Mouse (Mus musculus) limb, embryonic 11.5 days (tissue): ENCODE results near the gene Gpnmb. TPM values are rescaled to one million over a fixed set of nuclear protein-coding genes. Genes with fewer than 3 reads are reported as not detected.

Experiments used
- ATAC-seq: fragments of 200-750 bp; cut with Nextera tagmentation; 2 replicates; pipeline ENCODE4 v1.8.0; 2017; ENCODE audit warnings: low read depth; ENCODE audit not compliant: insufficient number of reproducible peaks, low FRiP score, low TSS enrichment
- DNase-seq: peaks from one replicate; pipeline ENCODE4 v3.0.0-alpha.2; 2015; ENCODE audit warnings: low spot score
- H3K27ac ChIP-seq: fragments of 300-500 bp; sonication (generic); replicated peaks from 2 replicates; pipeline ENCODE4 v1.5.1; 2014; ENCODE audit warnings: low read depth, mild to moderate bottlenecking, low read length
- H3K27me3 ChIP-seq: fragments of 300-500 bp; sonication (generic); 2 replicates; pipeline ENCODE4 v1.6.1; 2014; ENCODE audit warnings: mild to moderate bottlenecking, low read length, mixed read lengths; ENCODE audit not compliant: control insufficient read depth, insufficient read depth
- H3K36me3 ChIP-seq: fragments of 300-500 bp; sonication (generic); 2 replicates; pipeline ENCODE4 v1.6.1; 2014; ENCODE audit warnings: mild to moderate bottlenecking, low read length, moderate library complexity, mixed read lengths; ENCODE audit not compliant: control insufficient read depth, insufficient read depth
- H3K4me1 ChIP-seq: fragments of 300-500 bp; sonication (generic); 2 replicates; pipeline ENCODE4 v1.6.1; 2014; ENCODE audit warnings: low read length, mixed read lengths; ENCODE audit not compliant: control insufficient read depth, insufficient read depth
- H3K4me2 ChIP-seq: fragments of 300-500 bp; sonication (generic); 2 replicates; pipeline ENCODE4 v1.6.1; 2014; ENCODE audit warnings: low read depth, mild to moderate bottlenecking, moderate library complexity; ENCODE audit not compliant: severe bottlenecking
- H3K4me3 ChIP-seq: fragments of 300-500 bp; sonication (generic); 2 replicates; pipeline ENCODE4 v1.5.1; 2014; ENCODE audit warnings: low read depth, low read length
- H3K9ac ChIP-seq: fragments of 300-500 bp; sonication (generic); 2 replicates; pipeline ENCODE4 v1.6.1; 2014; ENCODE audit warnings: mild to moderate bottlenecking, low read length
- H3K9me3 ChIP-seq: fragments of 300-500 bp; sonication (generic); 2 replicates; pipeline ENCODE4 v1.6.1; 2016; ENCODE audit warnings: low read length; ENCODE audit not compliant: control insufficient read depth
- WGBS: fragments of 180-500 bp; shearing (Covaris S2); extraction: QIAGEN DNeasy Blood & Tissue Kit; methylation state at CpG from one replicate; pipeline ENCODE4 v1.1.7; 2014; 5-methylcytosine and 5-hydroxymethylcytosine counted together
- polyA plus RNA-seq: library from polyadenylated mRNA; unstranded; fragments of >200 nt; fragmentation: Nextera tagmentation; extraction: Ambion mirVana; gene quantifications from 2 replicates; pipeline ENCODE4 v1.2.1, GENCODE M21; 2014

Gpnmb gene
- polyA plus RNA-seq, 1 experiment from 2014 or later: 0.17 TPM

- no peak overlapping the region for H3K9ac ChIP-seq
- no peaks in the 10 kb centered on the region for H3K9me3 ChIP-seq
- H3K36me3 ChIP-seq: no peaks in the 10 kb centered on the region
- H3K4me1 ChIP-seq: 0 out of 2 replicates have a peak, but pooled peaks cover 3% of the 10 kb centered on the region
- no peak overlapping the region for H3K4me3 ChIP-seq
- DNase-seq (no peak), ATAC-seq (no peak)
- 84% methylated on average over 2 of the region's 2 CpGs for WGBS
- H3K4me2 ChIP-seq: no peak overlapping the region
- H3K27me3 ChIP-seq: no peaks in the 10 kb centered on the region
- no peak overlapping the region for H3K27ac ChIP-seq
Observed at GRCm38 (mm10) chr6:49022384-49022783, 14.0 kb upstream of the Gpnmb start.

GRCm38 (mm10) chr6:49023315-49023714, 13.0 kb upstream of the Gpnmb start:
- WGBS: 86% methylated on average over 10 of the region's 10 CpGs
- no peaks in the 10 kb centered on the region for H3K9me3 ChIP-seq
- no peaks in the 10 kb centered on the region for H3K27me3 ChIP-seq
- H3K4me1 ChIP-seq: 0 out of 2 replicates have a peak, but pooled peaks cover 3% of the 10 kb centered on the region
- H3K4me3 ChIP-seq: no peak overlapping the region
- no peak overlapping the region for H3K27ac ChIP-seq
- H3K4me2 ChIP-seq: no peak overlapping the region
- H3K36me3 ChIP-seq: no peaks in the 10 kb centered on the region
- H3K9ac ChIP-seq: no peak overlapping the region
- DNase-seq: no peak
- ATAC-seq: no peak

GRCm38 (mm10) chr6:49025290-49025689, 11.1 kb upstream of the Gpnmb start:
- H3K4me3 ChIP-seq: no peak overlapping the region
- DNase-seq (no peak), ATAC-seq (no peak)
- 0 out of 2 replicates have a peak, but pooled peaks cover 3% of the 10 kb centered on the region for H3K4me1 ChIP-seq
- no peak overlapping the region for H3K4me2 ChIP-seq
- no peaks in the 10 kb centered on the region for H3K27me3 ChIP-seq
- WGBS: 81% methylated on average over 7 of the region's 7 CpGs
- H3K27ac ChIP-seq: no peak overlapping the region
- H3K9me3 ChIP-seq: no peaks in the 10 kb centered on the region
- no peak overlapping the region for H3K9ac ChIP-seq
- no peaks in the 10 kb centered on the region for H3K36me3 ChIP-seq

GRCm38 (mm10) chr6:49026496-49026895, 9.8 kb upstream of the Gpnmb start:
- Histone ChIP-seq H3K36me3 (no peaks in the 10 kb centered on the region), H3K27ac (no peak overlapping the region), H3K4me1 (no peaks in the 10 kb centered on the region), H3K9ac (no peak overlapping the region), H3K4me3 (no peak overlapping the region), H3K9me3 (no peaks in the 10 kb centered on the region), H3K27me3 (no peaks in the 10 kb centered on the region), H3K4me2 (no peak overlapping the region)
- ATAC-seq (no peak), DNase-seq (no peak)
- WGBS: 87% methylated on average over 5 of the region's 5 CpGs

GRCm38 (mm10) chr6:49028019-49028418, 8.3 kb upstream of the Gpnmb start:
- no peaks in the 10 kb centered on the region for H3K9me3 ChIP-seq
- WGBS: 79% methylated on average over 6 of the region's 6 CpGs
- DNase-seq (no peak), ATAC-seq (no peak)
- no peak overlapping the region for H3K4me3 ChIP-seq
- H3K4me2 ChIP-seq: no peak overlapping the region
- H3K9ac ChIP-seq: no peak overlapping the region
- H3K4me1 ChIP-seq: no peaks in the 10 kb centered on the region
- H3K36me3 ChIP-seq: no peaks in the 10 kb centered on the region
- H3K27ac ChIP-seq: no peak overlapping the region
- no peaks in the 10 kb centered on the region for H3K27me3 ChIP-seq

GRCm38 (mm10) chr6:49028708-49029107, 7.6 kb upstream of the Gpnmb start:
- Histone ChIP-seq H3K4me1 (no peaks in the 10 kb centered on the region), H3K36me3 (no peaks in the 10 kb centered on the region), H3K4me3 (no peak overlapping the region), H3K27me3 (no peaks in the 10 kb centered on the region), H3K4me2 (no peak overlapping the region), H3K9ac (no peak overlapping the region), H3K9me3 (no peaks in the 10 kb centered on the region), H3K27ac (no peak overlapping the region)
- ATAC-seq: no peak
- 87% methylated on average over 3 of the region's 3 CpGs for WGBS
- no peak for DNase-seq

GRCm38 (mm10) chr6:49031230-49031629, 5.1 kb upstream of the Gpnmb start:
- Histone ChIP-seq H3K4me2 (no peak overlapping the region), H3K9ac (no peak overlapping the region), H3K4me3 (no peak overlapping the region), H3K36me3 (no peaks in the 10 kb centered on the region), H3K27ac (no peak overlapping the region), H3K27me3 (no peaks in the 10 kb centered on the region), H3K4me1 (no peaks in the 10 kb centered on the region), H3K9me3 (no peaks in the 10 kb centered on the region)
- 67% methylated on average over 4 of the region's 4 CpGs for WGBS
- ATAC-seq (no peak), DNase-seq (no peak)

GRCm38 (mm10) chr6:49032783-49033182, 3.6 kb upstream of the Gpnmb start:
- Histone ChIP-seq H3K36me3 (no peaks in the 10 kb centered on the region), H3K27me3 (no peaks in the 10 kb centered on the region; the same call in 1 of the 2 replicates), H3K27ac (no peak overlapping the region), H3K4me1 (no peaks in the 10 kb centered on the region), H3K4me3 (no peak overlapping the region), H3K4me2 (no peak overlapping the region), H3K9ac (no peak overlapping the region), H3K9me3 (no peaks in the 10 kb centered on the region)
- WGBS: 81% methylated on average over 4 of the region's 4 CpGs
- DNase-seq (no peak), ATAC-seq (no peak)

GRCm38 (mm10) chr6:49037268-49037662, 919 bp downstream of the Gpnmb start:
- Histone ChIP-seq H3K27me3 (no peaks in the 10 kb centered on the region; the same call in 1 of the 2 replicates), H3K9ac (no peak overlapping the region), H3K27ac (no peak overlapping the region), H3K4me1 (no peaks in the 10 kb centered on the region), H3K4me3 (no peak overlapping the region), H3K36me3 (no peaks in the 10 kb centered on the region), H3K9me3 (no peaks in the 10 kb centered on the region), H3K4me2 (no peak overlapping the region)
- WGBS: 76% methylated on average over 12 of the region's 12 CpGs
- DNase-seq (no peak), ATAC-seq (no peak)
